Mouse (Mus musculus) hindbrain, embryonic 13.5 days (tissue): ENCODE data around the gene Kirrel3. TPM values are rescaled to one million over a fixed set of nuclear protein-coding genes. Genes with fewer than 3 reads are reported as not detected.

ENCODE experiments used
- ATAC-seq: fragments of 200-750 bp; cut with Nextera tagmentation; 2 replicates; pipeline ENCODE4 v1.8.0; 2017; ENCODE audit warnings: moderate TSS enrichment; ENCODE audit not compliant: low FRiP score
- H3K27ac ChIP-seq: fragments of 300-500 bp; sonication (generic); 2 replicates; pipeline ENCODE4 v1.5.1; 2015; ENCODE audit warnings: inconsistent platforms, mild to moderate bottlenecking, moderate library complexity
- H3K27me3 ChIP-seq: fragments of 300-500 bp; sonication (generic); 2 replicates; pipeline ENCODE4 v1.6.1; 2015; ENCODE audit warnings: mild to moderate bottlenecking, inconsistent platforms
- H3K36me3 ChIP-seq: fragments of 300-500 bp; sonication (generic); 2 replicates; pipeline ENCODE4 v1.6.1; 2015; ENCODE audit warnings: mild to moderate bottlenecking, inconsistent platforms
- H3K4me1 ChIP-seq: fragments of 300-500 bp; sonication (generic); replicated peaks from 2 replicates; pipeline ENCODE4 v1.6.1; 2015; ENCODE audit warnings: inconsistent platforms
- H3K4me2 ChIP-seq: fragments of 300-500 bp; sonication (generic); 2 replicates; pipeline ENCODE4 v1.6.1; 2015; ENCODE audit warnings: inconsistent platforms, mild to moderate bottlenecking, moderate library complexity
- H3K4me3 ChIP-seq: fragments of 300-500 bp; sonication (generic); 2 replicates; pipeline ENCODE4 v1.5.1; 2015; ENCODE audit warnings: mild to moderate bottlenecking, inconsistent platforms
- H3K9ac ChIP-seq: fragments of 300-500 bp; sonication (generic); 2 replicates; pipeline ENCODE4 v1.6.1; 2015; ENCODE audit warnings: mild to moderate bottlenecking, inconsistent platforms
- H3K9me3 ChIP-seq: fragments of 300-500 bp; sonication (generic); 2 replicates; pipeline ENCODE4 v1.6.1; 2016; ENCODE audit warnings: inconsistent platforms
- WGBS: fragments of 180-500 bp; shearing (Covaris S2); methylation state at CpG from one replicate; pipeline ENCODE4 v1.1.7; 2015; 5-methylcytosine and 5-hydroxymethylcytosine counted together
- polyA plus RNA-seq: library from polyadenylated mRNA; unstranded; fragments of >200 nt; fragmentation: Nextera tagmentation; extraction: Ambion mirVana; gene quantifications from 2 replicates; pipeline ENCODE4 v1.2.1, GENCODE M21; 2015

The Kirrel3 gene
- polyA plus RNA-seq, 1 experiment from 2014 or later: 26.2 TPM

GRCm38 (mm10) chr9:34579174-34579573 lies 93.5 kb downstream of the Kirrel3 start:
- no peak overlapping the region for H3K9ac ChIP-seq
- peaks cover 9% of the 10 kb centered on the region for H3K4me1 ChIP-seq
- WGBS: 85% methylated on average over 6 of the region's 6 CpGs
- 0 out of 2 replicates have a peak, but pooled peaks cover 3% of the 10 kb centered on the region for H3K27me3 ChIP-seq
- ATAC-seq: no peak
- H3K4me3 ChIP-seq: no peak overlapping the region
- H3K9me3 ChIP-seq: no peaks in the 10 kb centered on the region
- H3K27ac ChIP-seq: peak overlapping the region; percentile 8; the same call in 1 of the 2 replicates
- no peaks in the 10 kb centered on the region for H3K36me3 ChIP-seq
- no peak overlapping the region for H3K4me2 ChIP-seq

GRCm38 (mm10) chr9:34580059-34580458 lies 94.4 kb downstream of the Kirrel3 start:
- 97% methylated on average over 1 of the region's 1 CpGs for WGBS
- H3K36me3 ChIP-seq: no peaks in the 10 kb centered on the region
- no peak overlapping the region for H3K4me3 ChIP-seq
- no peak overlapping the region for H3K4me2 ChIP-seq
- H3K9me3 ChIP-seq: no peaks in the 10 kb centered on the region
- H3K27ac ChIP-seq: no peak overlapping the region
- H3K27me3 ChIP-seq: 0 out of 2 replicates have a peak, but pooled peaks cover 3% of the 10 kb centered on the region
- H3K9ac ChIP-seq: no peak overlapping the region
- no peak for ATAC-seq
- H3K4me1 ChIP-seq: peaks cover 9% of the 10 kb centered on the region

GRCm38 (mm10) chr9:34582496-34582895 lies 96.8 kb downstream of the Kirrel3 start:
- no peak overlapping the region for H3K9ac ChIP-seq
- no peak overlapping the region for H3K4me3 ChIP-seq
- no peaks in the 10 kb centered on the region for H3K36me3 ChIP-seq
- ATAC-seq: no peak
- no peak overlapping the region for H3K4me2 ChIP-seq
- H3K27ac ChIP-seq: no peak overlapping the region
- peaks cover 22% of the 10 kb centered on the region for H3K4me1 ChIP-seq
- H3K27me3 ChIP-seq: no peaks in the 10 kb centered on the region
- WGBS: 97% methylated on average over 1 of the region's 1 CpGs
- H3K9me3 ChIP-seq: no peaks in the 10 kb centered on the region

- Histone ChIP-seq H3K27ac (peak overlapping the region; percentile 53; the same call in 1 of the 2 replicates), H3K4me1 (peaks cover 13% of the 10 kb centered on the region), H3K9ac (no peak overlapping the region), H3K4me2 (no peak overlapping the region), H3K4me3 (no peak overlapping the region), H3K27me3 (no peaks in the 10 kb centered on the region), H3K9me3 (no peaks in the 10 kb centered on the region), H3K36me3 (no peaks in the 10 kb centered on the region)
- 55% methylated on average over 2 of the region's 2 CpGs for WGBS
- no peak for ATAC-seq
These were observed 99.8 kb downstream of the Kirrel3 start for GRCm38 (mm10) chr9:34585487-34585886.

- 67% methylated on average over 2 of the region's 2 CpGs for WGBS
- no peaks in the 10 kb centered on the region for H3K36me3 ChIP-seq
- no peak for ATAC-seq
These were observed 100.4 kb downstream of the Kirrel3 start for GRCm38 (mm10) chr9:34586080-34586479.

GRCm38 (mm10) chr9:34589799-34590198 lies 104.1 kb downstream of the Kirrel3 start:
- 56% methylated on average over 1 of the region's 1 CpGs for WGBS
- Histone ChIP-seq H3K4me1 (peaks cover 29% of the 10 kb centered on the region), H3K27ac (no peak overlapping the region), H3K9me3 (no peaks in the 10 kb centered on the region), H3K4me2 (no peak overlapping the region), H3K27me3 (no peaks in the 10 kb centered on the region), H3K4me3 (no peak overlapping the region), H3K9ac (no peak overlapping the region), H3K36me3 (no peaks in the 10 kb centered on the region)
- no peak for ATAC-seq

More at GRCm38 (mm10) chr9:34586080-34586479, 100.4 kb downstream of the Kirrel3 start:
- no peak overlapping the region for H3K4me2 ChIP-seq
- peaks cover 14% of the 10 kb centered on the region for H3K4me1 ChIP-seq
- no peak overlapping the region for H3K9ac ChIP-seq
- H3K4me3 ChIP-seq: no peak overlapping the region
- no peaks in the 10 kb centered on the region for H3K27me3 ChIP-seq
- H3K27ac ChIP-seq: peak overlapping the region; percentile 53; the same call in 1 of the 2 replicates
- H3K9me3 ChIP-seq: no peaks in the 10 kb centered on the region

- Histone ChIP-seq H3K27me3 (no peaks in the 10 kb centered on the region), H3K4me3 (no peak overlapping the region), H3K27ac (peak overlapping the region; percentile 65), H3K4me2 (no peak overlapping the region), H3K36me3 (no peaks in the 10 kb centered on the region), H3K4me1 (peaks cover 16% of the 10 kb centered on the region), H3K9ac (no peak overlapping the region), H3K9me3 (no peaks in the 10 kb centered on the region)
- ATAC-seq: 0 out of 2 replicates have a peak, but pooled peaks have one; percentile 38
- 31% methylated on average over 3 of the region's 3 CpGs for WGBS
These were observed 106.4 kb downstream of the Kirrel3 start for GRCm38 (mm10) chr9:34592073-34592610.

GRCm38 (mm10) chr9:34593889-34594288 lies 108.2 kb downstream of the Kirrel3 start:
- Histone ChIP-seq H3K36me3 (no peaks in the 10 kb centered on the region), H3K4me2 (no peak overlapping the region), H3K9me3 (no peaks in the 10 kb centered on the region), H3K27ac (no peak overlapping the region), H3K4me1 (peaks cover 16% of the 10 kb centered on the region), H3K27me3 (no peaks in the 10 kb centered on the region), H3K4me3 (no peak overlapping the region), H3K9ac (no peak overlapping the region)
- ATAC-seq: no peak
- WGBS: 87% methylated on average over 4 of the region's 4 CpGs

- ATAC-seq: no peak
- no peaks in the 10 kb centered on the region for H3K4me1 ChIP-seq
- 79% methylated on average over 4 of the region's 4 CpGs for WGBS
- H3K27me3 ChIP-seq: no peaks in the 10 kb centered on the region
- H3K27ac ChIP-seq: no peak overlapping the region
- H3K4me3 ChIP-seq: no peak overlapping the region
- no peak overlapping the region for H3K4me2 ChIP-seq
- no peaks in the 10 kb centered on the region for H3K36me3 ChIP-seq
- no peaks in the 10 kb centered on the region for H3K9me3 ChIP-seq
- H3K9ac ChIP-seq: no peak overlapping the region
These were observed 114.6 kb downstream of the Kirrel3 start for GRCm38 (mm10) chr9:34600326-34600725.

GRCm38 (mm10) chr9:34603750-34604149 lies 118.1 kb downstream of the Kirrel3 start:
- no peak overlapping the region for H3K9ac ChIP-seq
- no peaks in the 10 kb centered on the region for H3K27me3 ChIP-seq
- 78% methylated on average over 7 of the region's 7 CpGs for WGBS
- H3K27ac ChIP-seq: no peak overlapping the region
- no peak for ATAC-seq
- H3K9me3 ChIP-seq: no peaks in the 10 kb centered on the region
- H3K36me3 ChIP-seq: no peaks in the 10 kb centered on the region
- no peak overlapping the region for H3K4me2 ChIP-seq
- no peak overlapping the region for H3K4me3 ChIP-seq
- H3K4me1 ChIP-seq: peaks cover 9% of the 10 kb centered on the region; the same call in 1 of the 2 replicates

- H3K27ac ChIP-seq: no peak overlapping the region
- H3K9ac ChIP-seq: no peak overlapping the region
- H3K27me3 ChIP-seq: no peaks in the 10 kb centered on the region
- WGBS: 77% methylated on average over 4 of the region's 4 CpGs
- ATAC-seq: no peak
- H3K4me3 ChIP-seq: no peak overlapping the region
- H3K4me2 ChIP-seq: no peak overlapping the region
- H3K4me1 ChIP-seq: peaks cover 13% of the 10 kb centered on the region; the same call in 1 of the 2 replicates
- H3K9me3 ChIP-seq: no peaks in the 10 kb centered on the region
- H3K36me3 ChIP-seq: no peaks in the 10 kb centered on the region
These were observed 119.2 kb downstream of the Kirrel3 start for GRCm38 (mm10) chr9:34604931-34605330.

- Histone ChIP-seq H3K4me1 (peaks cover 13% of the 10 kb centered on the region; the same call in 1 of the 2 replicates), H3K27me3 (no peaks in the 10 kb centered on the region), H3K9me3 (no peaks in the 10 kb centered on the region), H3K9ac (no peak overlapping the region), H3K4me3 (no peak overlapping the region), H3K36me3 (no peaks in the 10 kb centered on the region), H3K27ac (no peak overlapping the region), H3K4me2 (no peak overlapping the region)
- ATAC-seq: no peak
- 80% methylated on average over 8 of the region's 8 CpGs for WGBS
These were observed 119.8 kb downstream of the Kirrel3 start for GRCm38 (mm10) chr9:34605486-34605885.

- Histone ChIP-seq H3K4me2 (no peak overlapping the region), H3K4me1 (peaks cover 13% of the 10 kb centered on the region; the same call in 1 of the 2 replicates), H3K9me3 (no peaks in the 10 kb centered on the region), H3K36me3 (no peaks in the 10 kb centered on the region), H3K27me3 (no peaks in the 10 kb centered on the region), H3K27ac (no peak overlapping the region), H3K9ac (no peak overlapping the region), H3K4me3 (no peak overlapping the region)
- WGBS: 47% methylated on average over 2 of the region's 2 CpGs
- ATAC-seq: no peak
These were observed 122.3 kb downstream of the Kirrel3 start for GRCm38 (mm10) chr9:34607976-34608375.
